Mouse (Mus musculus) ZHBTc4 (cell line): ENCODE data around the gene Stom.

ENCODE experiments used
- DNase-seq: peaks from one replicate; pipeline ENCODE4 v3.0.0-alpha.2; 2011; ENCODE audit warnings: low read depth, low spot score

The Stom gene

DNA sequence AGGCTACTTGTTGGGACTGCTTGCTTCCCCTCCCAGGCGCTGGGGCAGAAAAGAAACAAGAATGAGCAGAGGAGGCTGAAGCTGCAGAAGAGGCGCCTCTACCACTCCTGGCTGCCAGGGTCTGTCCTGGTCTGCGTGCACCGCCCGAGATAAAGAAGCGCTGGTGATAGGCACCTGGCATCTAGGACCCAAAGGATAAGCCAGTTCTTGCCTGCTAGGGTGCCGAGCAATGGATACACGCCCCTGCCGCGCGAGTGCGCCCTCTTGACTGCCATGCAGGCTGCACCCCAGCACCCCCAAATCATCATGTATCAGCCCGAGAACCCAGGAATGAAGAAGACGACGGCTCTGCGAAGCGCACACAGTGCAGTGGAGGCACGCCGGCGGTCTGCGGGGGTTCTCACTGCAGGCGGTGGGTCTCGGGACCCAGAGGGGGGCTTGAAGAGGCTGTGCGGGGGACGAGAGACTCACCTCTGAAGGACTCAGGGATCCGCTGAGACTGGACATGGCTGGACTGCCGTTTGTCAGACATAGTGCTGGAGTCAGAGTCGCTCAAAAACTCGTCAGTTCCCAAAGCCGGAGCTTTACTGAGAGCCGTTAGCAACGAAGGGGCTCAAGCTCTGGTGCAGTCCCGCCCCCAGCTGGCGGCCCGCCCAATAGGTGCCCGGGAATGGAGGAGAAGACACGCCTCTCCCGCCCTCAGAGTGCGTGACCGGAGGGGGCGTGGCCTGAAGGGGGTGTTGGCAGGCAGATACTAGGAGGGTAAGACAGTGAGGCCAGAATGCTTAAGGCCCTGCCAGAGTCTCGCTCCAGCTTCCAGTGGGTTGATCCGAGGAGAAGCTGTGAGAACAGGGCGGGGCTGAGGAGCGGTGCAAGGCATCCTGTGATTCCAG, at the start of gene Stom:
Gene Stom (minus strand): TSS at position 589 of the 893 bp plus-strand sequence.
- peak; percentile 100 for DNase-seq

GRCm38 (mm10) chr2:35385441-35385871, 48.7 kb upstream of the Stom start:
- DNase-seq = no peak

DNA sequence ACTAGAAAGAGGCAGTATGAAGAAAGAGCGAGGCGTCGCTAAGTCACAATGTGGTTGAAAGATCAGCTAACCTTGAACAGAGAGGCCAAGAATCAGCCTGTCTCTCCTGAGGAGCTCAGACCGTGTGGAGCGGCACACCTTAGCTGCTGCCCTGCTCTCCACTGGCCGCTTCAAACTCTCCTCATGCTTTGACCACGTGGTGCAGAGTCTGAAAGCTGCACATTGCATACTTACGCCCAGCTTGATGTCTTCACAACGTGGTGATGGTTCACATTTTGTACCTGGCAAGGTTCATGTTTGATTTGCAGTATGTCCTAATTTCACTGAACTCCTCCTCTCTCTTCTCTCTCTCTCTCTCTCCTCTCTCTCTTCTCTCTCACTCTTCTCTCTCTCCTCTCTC, 42.5 kb upstream of the Stom start:
- DNase-seq = no peak

DNA sequence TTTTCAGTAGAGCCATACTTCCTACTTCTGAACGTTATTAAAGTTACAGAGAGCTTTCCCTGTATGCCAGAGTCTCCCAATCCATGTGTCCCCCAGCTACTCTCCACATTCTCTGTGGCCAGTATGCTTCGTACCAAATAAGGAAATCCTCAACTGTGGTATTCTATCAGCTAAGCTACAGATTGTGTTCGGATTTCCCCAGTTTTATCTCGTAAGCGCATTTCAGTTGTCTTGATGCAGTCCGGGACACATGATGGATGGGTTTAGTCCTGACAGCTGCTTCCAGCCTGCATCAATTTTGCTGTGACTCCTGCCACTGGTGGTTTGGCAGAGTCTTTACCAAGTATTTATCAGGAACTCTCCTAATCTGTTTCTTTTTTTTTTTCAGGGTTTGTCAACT, 40.8 kb upstream of the Stom start:
- DNase-seq = no peak

GRCm38 (mm10) chr2:35373003-35373402, 36.2 kb upstream of the Stom start:
- DNase-seq = peak; percentile 47

- peak; percentile 67 for DNase-seq
Observed at GRCm38 (mm10) chr2:35370686-35371085, 33.9 kb upstream of the Stom start.

- DNase-seq = no peak
Observed at GRCm38 (mm10) chr2:35367629-35368028, 30.9 kb upstream of the Stom start, which contains the start of gene 4930568D16Rik. Gene 4930568D16Rik, minus strand, starts transcription at chr2:35367729.

DNA sequence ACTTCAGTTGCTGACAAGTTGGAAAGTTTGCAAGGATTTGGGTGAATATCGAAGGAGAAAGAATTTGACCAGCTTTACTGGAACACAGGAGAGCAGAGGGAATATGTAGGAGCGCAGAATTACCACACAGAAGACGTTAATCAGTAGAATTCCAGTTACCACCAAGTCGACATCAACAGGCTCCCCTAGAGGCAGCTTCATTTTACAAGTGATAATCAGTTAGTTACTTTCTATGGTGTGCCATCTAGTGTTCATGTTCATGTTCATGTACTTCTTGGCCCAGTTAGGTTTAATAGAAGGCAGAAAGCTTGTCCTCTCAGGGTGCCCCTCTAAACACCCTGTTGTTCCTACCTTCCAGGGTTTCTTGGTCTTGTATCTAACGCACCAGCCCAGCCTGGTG, 12.4 kb upstream of the Stom start:
- peak; percentile 30 for DNase-seq

DNA sequence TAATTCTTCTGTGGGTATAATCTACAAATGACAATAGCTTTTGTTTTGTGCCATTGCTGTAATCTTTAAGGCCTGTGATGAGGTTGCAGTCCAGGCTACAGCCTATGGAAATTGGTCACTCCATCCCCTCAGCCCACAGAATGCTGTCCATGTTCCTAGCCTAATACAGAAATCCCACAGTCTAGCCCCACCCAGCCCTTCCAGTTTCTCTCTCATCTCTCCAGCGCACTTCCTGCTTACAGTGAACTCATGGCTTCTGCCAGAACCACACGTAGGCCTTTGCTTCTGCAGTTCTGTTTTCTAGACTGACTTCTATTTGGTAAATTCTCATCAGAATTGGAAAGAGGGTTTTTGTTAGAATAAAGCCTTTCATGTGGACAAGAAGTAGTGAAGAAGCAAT, 9.2 kb upstream of the Stom start:
- no peak for DNase-seq

DNA sequence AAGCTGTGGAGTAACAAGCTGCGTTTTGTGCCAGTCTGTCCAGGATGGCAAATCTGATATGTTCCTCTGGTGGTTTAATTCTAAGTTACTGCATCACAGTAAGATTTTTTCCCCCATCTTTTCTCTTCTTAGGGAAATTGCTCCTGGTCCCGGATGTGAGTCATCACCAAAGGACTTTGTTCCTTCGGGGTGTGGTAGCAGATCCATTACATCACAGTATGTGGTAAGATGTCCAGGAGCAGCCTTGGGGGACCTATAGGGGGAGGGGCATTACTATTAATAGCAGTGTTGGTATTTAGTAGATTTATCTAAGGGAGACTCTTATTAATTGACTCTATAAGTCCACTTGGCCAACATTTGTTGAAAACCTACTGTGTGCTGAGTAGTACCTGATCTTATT, 5.8 kb upstream of the Stom start:
- no peak for DNase-seq

DNA sequence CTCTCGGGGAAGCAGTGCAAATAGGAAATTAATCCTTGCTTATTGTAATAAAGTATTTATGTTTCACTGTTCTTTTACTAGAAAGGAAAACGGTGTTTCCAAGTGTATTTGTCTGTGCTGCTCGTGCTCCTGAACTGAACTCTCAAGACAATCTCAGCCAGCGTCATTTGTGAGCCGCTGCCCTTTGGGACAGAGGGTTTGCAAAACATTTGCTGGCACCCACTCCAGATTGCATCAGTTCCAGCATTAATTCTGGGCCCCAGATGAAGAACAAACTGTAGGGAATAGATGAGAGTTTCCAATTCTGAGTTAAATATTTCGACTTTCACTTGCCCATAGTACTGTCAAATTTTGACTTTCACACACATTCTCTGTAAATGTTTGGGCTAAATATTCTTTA, 1.9 kb upstream of the Stom start:
- DNase-seq = no peak

GRCm38 (mm10) chr2:35338036-35338435, 1.3 kb upstream of the Stom start:
- no peak for DNase-seq

DNA sequence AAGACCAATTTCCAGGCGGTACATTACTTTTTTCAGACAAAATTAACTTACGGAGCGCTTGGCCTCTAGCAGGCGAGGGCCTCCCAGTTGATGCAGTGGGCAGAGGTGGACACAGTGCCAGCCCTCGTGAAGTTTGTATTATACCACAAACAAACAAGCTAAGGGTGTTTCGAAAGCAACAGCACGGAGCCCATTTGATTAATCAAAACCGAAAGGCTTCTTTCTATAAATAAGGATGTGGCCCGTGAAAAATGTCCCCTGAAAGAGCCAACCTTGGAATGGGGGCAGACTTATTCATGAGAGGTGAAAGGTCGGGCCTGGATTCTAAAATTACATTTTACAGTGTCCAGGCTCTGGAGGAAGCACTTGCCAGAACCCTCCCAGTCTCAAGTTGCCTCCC, 643 bp upstream of the Stom start:
- DNase-seq = no peak

GRCm38 (mm10) chr2:35335620-35336019, 1.2 kb downstream of the Stom start:
- DNase-seq = no peak

DNA sequence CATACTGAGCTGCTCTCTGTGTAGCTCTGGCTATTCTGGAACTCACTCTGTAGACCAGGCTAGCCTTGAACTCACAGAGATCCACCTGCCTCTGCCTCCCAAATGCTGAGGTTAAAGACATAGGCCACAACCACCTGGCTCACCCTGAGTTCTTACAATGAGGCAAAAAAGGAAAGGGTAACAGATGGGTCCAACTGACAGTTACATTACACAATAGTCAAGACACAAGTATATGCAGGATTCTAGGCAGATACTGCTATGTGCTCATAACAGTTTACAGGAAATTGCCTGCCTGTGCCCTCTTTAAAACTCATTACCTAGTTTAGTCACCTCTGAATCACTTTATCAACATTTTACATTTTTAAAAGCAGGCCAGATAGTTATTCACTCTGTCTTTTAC, 3.1 kb downstream of the Stom start:
- DNase-seq = no peak

DNA sequence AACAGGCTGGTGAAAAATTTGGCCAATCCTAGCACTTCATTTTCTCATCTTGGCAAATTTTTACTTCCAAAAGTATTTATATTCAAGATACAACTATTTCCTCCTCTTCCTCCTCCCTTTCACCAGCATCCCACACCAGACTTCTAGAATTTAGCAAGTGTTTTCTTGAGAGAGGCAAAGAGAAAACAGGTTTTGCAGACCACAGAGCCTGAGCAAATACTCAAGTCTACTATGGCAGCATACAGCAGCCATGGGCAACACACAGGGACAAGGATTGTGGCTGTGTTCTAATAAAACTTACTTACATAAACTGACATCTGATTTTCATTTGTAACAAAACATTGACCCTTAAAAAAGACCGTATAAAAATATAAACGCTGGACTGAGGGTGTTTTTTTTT, 5.6 kb downstream of the Stom start:
- DNase-seq = no peak

- DNase-seq = no peak
Observed at GRCm38 (mm10) chr2:35329061-35329460, 7.7 kb downstream of the Stom start.

DNA sequence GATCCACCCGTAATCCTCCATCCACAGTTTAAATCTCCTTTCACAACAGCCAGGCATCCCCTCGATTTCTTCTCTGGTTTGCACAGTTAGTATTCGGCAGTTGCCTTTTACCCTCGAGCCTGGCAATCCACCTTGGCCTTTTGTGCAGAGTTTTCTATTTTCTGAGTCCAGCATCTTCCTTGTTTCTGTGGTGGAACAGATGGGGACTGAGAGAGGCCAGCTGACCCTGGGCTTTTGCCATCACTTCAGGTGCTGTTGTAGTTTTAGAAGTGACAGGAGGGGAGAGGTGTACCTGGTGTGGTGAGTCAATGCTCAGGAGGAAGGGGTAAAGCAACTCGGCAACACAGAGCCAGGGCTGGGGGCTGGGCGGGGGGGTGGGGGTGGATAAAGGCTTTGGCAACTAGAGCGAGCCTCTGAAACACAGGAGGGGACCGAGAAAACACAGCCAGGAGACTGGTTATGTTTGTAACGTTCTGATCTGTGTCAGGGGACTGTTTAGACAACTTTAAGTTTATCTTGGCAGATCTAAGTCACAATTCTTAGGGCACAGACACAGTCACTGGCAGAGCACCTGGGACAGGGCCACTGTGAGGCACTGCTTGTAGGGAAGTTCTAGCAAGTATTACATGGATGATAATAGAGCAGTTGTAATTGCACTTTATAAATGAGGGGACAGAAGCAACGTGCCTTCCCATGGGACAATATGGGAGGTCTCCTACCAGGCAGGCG, 8.5 kb downstream of the Stom start:
- no peak for DNase-seq

- DNase-seq = no peak
Observed at GRCm38 (mm10) chr2:35327583-35327982, 9.2 kb downstream of the Stom start.

GRCm38 (mm10) chr2:35326931-35327330, 9.8 kb downstream of the Stom start:
- no peak for DNase-seq

DNA sequence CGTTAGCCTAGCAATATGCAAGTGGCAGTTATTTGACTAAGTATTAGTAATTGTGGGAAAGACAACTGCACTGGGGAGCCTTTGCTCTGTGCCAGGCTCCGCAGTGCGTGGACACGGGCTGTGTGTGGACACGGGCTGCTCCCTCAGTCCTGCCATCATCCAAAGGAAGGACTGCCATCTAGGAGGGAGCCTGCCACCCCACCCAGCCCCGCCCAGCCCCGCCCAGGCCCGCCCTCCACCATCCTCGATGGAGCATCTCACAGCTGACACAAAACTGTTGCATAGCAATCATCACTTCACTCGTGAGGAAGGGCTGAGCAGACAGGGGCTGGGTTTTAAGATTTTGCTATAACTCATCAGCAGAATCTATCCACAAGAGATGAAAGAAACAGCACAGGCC, 10.8 kb downstream of the Stom start:
- DNase-seq = no peak

GRCm38 (mm10) chr2:35322404-35323164, 14.2 kb downstream of the Stom start:
- DNase-seq = no peak
